Mouse (Mus musculus) small intestine, adult 2 months (tissue): ENCODE results near the gene Orc1. TPM values are rescaled to one million over a fixed set of nuclear protein-coding genes. Genes with fewer than 3 reads are reported as not detected.

Source experiments
- H3K27ac ChIP-seq: fragments of 200-500 bp; 2 replicates; pipeline ENCODE4 v1.5.1; 2012; ENCODE audit warnings: low read depth, low read length, control low read depth, inconsistent platforms; ENCODE audit not compliant: insufficient read depth
- H3K27me3 ChIP-seq: fragments of 200-500 bp; 2 replicates; pipeline ENCODE4 v1.6.1; 2012; ENCODE audit warnings: mild to moderate bottlenecking, moderate library complexity, low read length, inconsistent platforms; ENCODE audit not compliant: control insufficient read depth, insufficient read depth
- H3K36me3 ChIP-seq: fragments of 200-500 bp; 2 replicates; pipeline ENCODE4 v1.6.1; 2012; ENCODE audit warnings: mild to moderate bottlenecking, low read length, control low read depth, inconsistent platforms; ENCODE audit not compliant: control insufficient read depth, insufficient read depth
- H3K4me1 ChIP-seq: fragments of 200-500 bp; 2 replicates; pipeline ENCODE4 v1.6.1; 2012; ENCODE audit warnings: low read length, inconsistent platforms, mixed read lengths; ENCODE audit not compliant: control insufficient read depth, insufficient read depth, insufficient read length
- H3K4me3 ChIP-seq: fragments of 200-500 bp; 2 replicates; pipeline ENCODE4 v1.5.1; 2012; ENCODE audit warnings: low read depth, mild to moderate bottlenecking, control low read depth, inconsistent platforms, low read length, moderate library complexity
- CTCF ChIP-seq: fragments of 200-500 bp; IDR thresholded peaks from 2 replicates; pipeline ENCODE4 v1.5.1; 2012; ENCODE audit warnings: low read depth, mild to moderate bottlenecking, control low read depth, inconsistent platforms, low read length, moderate library complexity, mixed read lengths; ENCODE audit not compliant: insufficient replicate concordance, insufficient read length; ENCODE audit errors: extremely low read depth
- POLR2A ChIP-seq: fragments of 200-500 bp; IDR thresholded peaks from 2 replicates; pipeline ENCODE4 v1.6.1; 2012; ENCODE audit warnings: low read depth, mild to moderate bottlenecking, control low read depth, inconsistent platforms, low read length, moderate library complexity
- WGBS: fragments of 180-500 bp; shearing (Covaris S2); methylation state at CpG from one replicate; pipeline ENCODE4 v1.1.7; 2018; 5-methylcytosine and 5-hydroxymethylcytosine counted together
- polyA plus RNA-seq: library from polyadenylated mRNA; depleted of rRNA; stranded (reverse); fragments of >200 nt; gene quantifications from 2 replicates; pipeline ENCODE4 v1.2.3, GENCODE M21; 2012

Orc1 gene
- polyA plus RNA-seq, 1 experiment: 0.41 TPM

- Histone ChIP-seq H3K27ac (peak overlapping the region; percentile 34; the same call in 1 of the 2 replicates), H3K36me3 (peaks cover 12% of the 10 kb centered on the region), H3K4me3 (peak overlapping the region; percentile 92), H3K27me3 (no peaks in the 10 kb centered on the region), H3K4me1 (peaks cover 10% of the 10 kb centered on the region; the same call in 1 of the 2 replicates)
- 12% methylated on average over 8 of the region's 8 CpGs for WGBS
- no peak for TF ChIP-seq CTCF
- TF ChIP-seq POLR2A: no peak
Measured at GRCm38 (mm10) chr4:108620536-108620935, 41.3 kb downstream of the Orc1 start.

GRCm38 (mm10) chr4:108621504-108621903 lies 42.3 kb downstream of the Orc1 start:
- no peaks in the 10 kb centered on the region for H3K27me3 ChIP-seq
- no peak overlapping the region for H3K4me3 ChIP-seq
- 94% methylated on average over 6 of the region's 6 CpGs for WGBS
- TF ChIP-seq POLR2A (no peak), CTCF (no peak)
- peaks cover 10% of the 10 kb centered on the region; the same call in 1 of the 2 replicates for H3K4me1 ChIP-seq
- peaks cover 19% of the 10 kb centered on the region for H3K36me3 ChIP-seq
- H3K27ac ChIP-seq: no peak overlapping the region

GRCm38 (mm10) chr4:108627066-108627465 lies 47.8 kb downstream of the Orc1 start:
- TF ChIP-seq POLR2A (no peak), CTCF (no peak)
- peaks cover 59% of the 10 kb centered on the region for H3K36me3 ChIP-seq

GRCm38 (mm10) chr4:108629363-108629880 lies 50.2 kb downstream of the Orc1 start:
- TF ChIP-seq CTCF: no peak
- 94% methylated on average over 7 of the region's 7 CpGs for WGBS
- Histone ChIP-seq H3K27me3 (no peaks in the 10 kb centered on the region), H3K36me3 (peaks cover 73% of the 10 kb centered on the region), H3K4me1 (no peaks in the 10 kb centered on the region), H3K4me3 (no peak overlapping the region), H3K27ac (no peak overlapping the region)

More at GRCm38 (mm10) chr4:108627066-108627465, 47.8 kb downstream of the Orc1 start:
- Histone ChIP-seq H3K27ac (no peak overlapping the region), H3K27me3 (no peaks in the 10 kb centered on the region), H3K4me3 (no peak overlapping the region), H3K4me1 (no peaks in the 10 kb centered on the region)
- WGBS: 86% methylated on average over 5 of the region's 5 CpGs

GRCm38 (mm10) chr4:108630096-108630495 lies 50.9 kb downstream of the Orc1 start:
- Histone ChIP-seq H3K4me1 (no peaks in the 10 kb centered on the region), H3K27ac (no peak overlapping the region), H3K4me3 (no peak overlapping the region), H3K27me3 (no peaks in the 10 kb centered on the region), H3K36me3 (peaks cover 73% of the 10 kb centered on the region)
- no peak for TF ChIP-seq POLR2A
- WGBS: 94% methylated on average over 9 of the region's 9 CpGs

GRCm38 (mm10) chr4:108631616-108632015 lies 52.4 kb downstream of the Orc1 start:
- peaks cover 62% of the 10 kb centered on the region for H3K36me3 ChIP-seq
- H3K27me3 ChIP-seq: no peaks in the 10 kb centered on the region
- H3K4me3 ChIP-seq: no peak overlapping the region
- H3K4me1 ChIP-seq: no peaks in the 10 kb centered on the region
- H3K27ac ChIP-seq: no peak overlapping the region
- WGBS: 97% methylated on average over 4 of the region's 4 CpGs
- no peak for TF ChIP-seq POLR2A
- no peak for TF ChIP-seq CTCF

GRCm38 (mm10) chr4:108633703-108634102 lies 54.5 kb downstream of the Orc1 start:
- H3K4me3 ChIP-seq: no peak overlapping the region
- H3K36me3 ChIP-seq: peaks cover 54% of the 10 kb centered on the region
- H3K27me3 ChIP-seq: no peaks in the 10 kb centered on the region
- H3K4me1 ChIP-seq: no peaks in the 10 kb centered on the region
- 89% methylated on average over 12 of the region's 12 CpGs for WGBS
- TF ChIP-seq POLR2A (no peak), CTCF (no peak)
- no peak overlapping the region for H3K27ac ChIP-seq
